Mouse (Mus musculus) left cerebral cortex, postnatal 36 days (tissue): ENCODE data around the gene Kif26b. TPM values are rescaled to one million over a fixed set of nuclear protein-coding genes. Genes with fewer than 3 reads are reported as not detected.

Source experiments
- DNase-seq, 2 experiments: peaks; one replicate each; pipeline ENCODE4 v3.0.0; 2021 to 2022; ENCODE audit warnings: low spot score in 2 of 2, mixed read lengths in 1 of 2
- intact Hi-C: fragments of 180-260 bp; cut with DNase I; formaldehyde crosslinking; loops from one replicate; pipeline ENCODE4 v1.15.1; 2025
- total RNA-seq, 2 experiments: library from RNA; stranded (reverse); gene quantifications; 2 replicates each; pipeline ENCODE4 v1.2.3; 2021

Gene Kif26b
- total RNA-seq, 2 experiments from 2014 or later = 6.6 to 10.7 TPM

DNA sequence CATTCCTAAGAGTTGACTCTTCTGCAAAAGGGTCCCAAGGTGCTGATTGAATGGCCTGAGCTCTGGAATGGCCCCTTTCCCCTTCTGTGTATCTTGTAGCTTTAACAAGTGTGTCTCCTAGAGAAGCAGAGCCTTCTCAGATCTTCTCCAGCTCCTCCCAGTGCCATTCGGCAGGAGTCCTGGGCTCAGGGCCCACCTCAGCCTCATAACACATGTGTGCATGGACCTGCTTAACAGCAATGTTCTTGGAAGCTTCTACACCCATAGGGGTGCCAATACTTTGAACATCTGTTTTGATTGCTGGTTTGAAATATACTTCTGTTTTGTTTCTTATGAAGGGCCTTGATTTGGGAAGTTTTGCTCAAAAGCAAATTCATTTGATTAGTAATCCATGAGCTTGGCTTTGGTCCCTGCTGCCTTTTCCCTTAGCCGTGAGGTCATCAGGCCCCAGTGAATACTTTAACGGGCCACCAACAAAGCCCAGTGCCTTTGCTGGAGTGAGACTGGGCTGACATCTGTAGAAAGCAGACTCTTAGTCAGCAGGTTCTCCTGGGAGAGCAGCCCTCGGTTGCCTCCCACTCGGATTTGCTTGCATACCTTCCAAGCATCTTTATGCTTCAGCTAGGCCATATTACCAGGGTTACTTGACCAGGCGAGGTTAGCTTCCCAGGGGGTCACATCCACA lies 405.2 kb downstream of the Kif26b start:
- DNase-seq = no peak
- intact Hi-C loops = no loop called here

DNA sequence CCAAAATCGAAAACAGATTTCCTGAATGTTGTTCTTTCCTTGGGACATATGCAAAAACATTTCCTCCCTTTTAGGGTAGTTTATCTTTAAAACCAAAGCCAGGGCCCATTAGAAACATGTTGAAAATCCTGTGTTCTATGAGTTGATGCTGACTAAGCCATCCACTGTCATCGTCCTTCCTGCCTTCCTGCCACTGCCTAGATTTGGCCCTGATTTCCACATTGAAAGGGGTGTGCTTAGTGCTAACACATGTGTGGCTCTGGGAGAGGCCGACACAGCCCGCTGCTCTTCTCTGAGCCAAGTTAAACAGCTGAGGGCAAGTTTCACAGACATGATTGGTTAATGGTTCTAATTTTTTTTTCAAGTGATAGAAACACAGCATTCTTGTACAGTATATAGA lies 407.5 kb downstream of the Kif26b start:
- intact Hi-C loops = no loop called here
- no peak for DNase-seq

DNA sequence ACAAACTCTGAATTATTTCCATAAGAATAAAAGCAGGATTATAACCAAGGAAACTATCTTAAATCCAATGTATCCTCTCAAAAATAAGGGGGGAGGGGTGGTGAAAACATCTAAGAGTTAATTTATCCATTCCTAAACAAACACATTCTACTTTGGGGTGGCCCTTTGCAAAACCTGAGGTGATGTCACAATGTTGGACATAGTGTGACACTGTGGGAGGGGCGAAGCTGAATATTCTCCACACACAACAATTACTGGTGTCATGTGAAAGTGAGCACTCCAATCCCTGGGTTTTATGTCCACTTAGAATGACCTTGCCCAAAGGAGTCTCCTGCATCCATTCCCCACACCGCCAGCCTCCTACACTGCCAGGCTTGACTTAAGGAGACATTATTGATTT lies 408.1 kb downstream of the Kif26b start:
- no peak for DNase-seq
- intact Hi-C loops = no loop called here

DNA sequence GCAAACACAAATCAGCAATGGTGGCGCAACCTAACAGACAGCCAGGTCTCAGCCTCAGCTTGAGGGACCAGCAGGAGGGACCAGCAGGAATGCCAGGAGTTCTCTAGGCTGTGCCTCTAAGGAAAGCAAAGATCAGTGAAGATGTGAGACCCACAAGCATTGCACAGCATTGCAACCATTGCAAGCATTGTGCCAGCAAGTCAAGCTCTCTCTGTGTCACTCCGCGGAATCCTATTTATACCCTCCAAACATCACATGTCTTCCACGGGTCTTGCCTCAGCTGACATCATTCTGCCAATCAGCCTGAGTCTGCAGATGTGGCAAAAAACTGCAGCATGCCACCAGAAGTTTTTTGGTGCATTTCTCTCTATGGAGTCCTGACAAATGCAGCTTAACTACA lies 411.4 kb downstream of the Kif26b start:
- intact Hi-C loops = no loop called here
- DNase-seq = no peak

DNA sequence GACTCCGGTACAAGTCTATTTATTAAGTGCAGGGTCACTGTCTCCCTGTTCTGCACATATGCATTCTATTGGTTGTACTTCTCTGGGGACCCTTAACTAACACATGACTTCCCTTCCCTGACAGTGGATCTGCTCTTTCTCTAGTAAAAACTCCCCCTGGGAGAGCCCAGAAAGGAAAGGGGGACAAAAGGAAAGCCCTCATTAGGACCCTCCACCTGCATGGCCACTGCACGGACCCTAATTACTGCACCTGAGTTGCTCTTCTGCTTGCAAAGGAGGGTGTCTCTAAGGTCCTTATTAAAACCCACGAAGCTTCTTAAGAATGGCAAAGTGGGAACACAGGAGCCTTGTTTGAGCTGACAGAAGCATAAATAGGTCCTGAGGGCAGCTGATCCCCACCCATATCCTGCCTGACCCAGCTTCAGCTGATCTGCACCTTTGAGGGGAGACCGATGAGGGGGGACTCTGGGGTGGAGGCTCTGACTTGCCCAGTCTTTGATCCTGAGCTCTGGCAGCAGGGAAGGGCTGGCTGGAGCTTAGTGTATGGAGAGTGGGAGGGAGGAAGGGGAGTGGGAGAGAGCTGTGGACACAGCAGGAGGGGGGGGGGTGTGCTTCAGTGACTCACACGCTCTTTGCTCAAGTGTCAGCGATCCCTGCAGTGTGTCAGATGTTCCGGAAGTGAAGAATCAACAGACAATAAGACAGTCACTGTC lies 413.5 kb downstream of the Kif26b start:
- intact Hi-C loops = no loop called here

DNA sequence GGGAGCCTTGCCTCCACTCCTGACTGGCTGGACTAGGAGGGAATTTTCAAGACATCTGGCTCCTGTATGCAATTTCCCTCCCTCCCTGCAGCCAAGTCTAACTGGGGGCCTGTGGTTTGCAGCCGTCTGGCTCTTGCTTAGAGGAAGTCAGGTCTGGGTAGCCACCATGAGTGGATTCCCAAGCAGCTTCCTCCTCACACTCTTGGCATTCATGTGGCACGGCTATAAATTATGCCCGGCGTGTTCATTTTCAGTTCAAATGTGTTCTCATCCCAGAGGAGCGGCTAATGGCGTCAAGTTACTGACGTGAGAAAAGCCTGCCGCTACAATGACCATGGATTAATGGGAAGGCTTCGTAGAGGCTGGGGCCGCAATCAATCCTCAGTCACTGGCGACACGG lies 424.0 kb downstream of the Kif26b start:
- DNase-seq = no peak
- intact Hi-C loops = no loop called here

More for the DNA sequence above, 413.5 kb downstream of the Kif26b start:
- DNase-seq = no peak

DNA sequence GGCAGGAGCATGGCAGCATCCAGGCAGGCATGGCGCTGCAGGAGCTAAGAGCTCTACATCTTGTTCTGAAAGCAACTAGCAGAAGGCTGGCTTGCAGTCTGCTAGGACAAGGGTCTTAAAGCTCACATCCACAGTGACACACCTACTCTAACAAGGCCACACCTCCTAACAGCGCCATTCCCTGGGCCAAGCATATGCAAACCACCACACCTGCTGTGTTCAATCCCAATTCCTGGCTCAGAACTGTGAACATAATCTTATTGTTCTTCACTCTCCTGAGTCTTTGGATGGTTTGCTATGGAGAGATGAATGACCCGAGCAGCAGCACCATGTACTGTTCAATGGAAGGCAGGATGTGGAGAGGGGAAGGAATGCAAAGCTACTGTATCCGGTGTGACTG lies 429.7 kb downstream of the Kif26b start:
- no peak for DNase-seq
- intact Hi-C loops = no loop called here

DNA sequence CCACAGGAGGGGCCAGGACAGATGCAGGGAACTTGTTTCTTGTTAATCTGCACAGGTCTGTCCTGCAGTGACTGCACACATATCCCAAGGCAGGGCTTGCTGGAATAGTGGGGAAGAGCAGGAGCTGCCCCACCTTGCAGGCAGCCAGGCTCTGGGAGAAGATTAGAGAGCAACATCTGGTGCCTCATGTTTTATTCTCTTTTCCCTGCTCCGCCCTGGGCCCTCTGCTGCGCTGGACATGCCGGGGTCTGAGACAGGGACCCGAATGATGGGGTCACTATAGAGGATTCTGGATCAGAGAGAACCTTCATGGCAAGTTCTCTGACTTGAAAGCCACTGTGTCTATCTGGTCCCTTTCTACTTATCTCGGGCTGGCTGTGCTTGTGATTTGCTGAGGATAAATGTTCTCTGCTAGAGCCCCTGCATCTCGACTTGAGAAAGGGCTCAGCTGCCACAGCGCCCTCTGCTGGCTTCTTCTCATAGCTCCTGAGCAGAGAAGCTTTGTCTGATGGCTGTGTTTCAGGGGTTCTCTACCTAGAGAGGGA lies 431.2 kb downstream of the Kif26b start:
- peak; percentile 69 to 72 for DNase-seq
- intact Hi-C loops = loop anchor here (2.0 to 5.0 kb wide), 2 partner anchors 163 to 431 kb away; partner anchors contain the start of gene Kif26b

DNA sequence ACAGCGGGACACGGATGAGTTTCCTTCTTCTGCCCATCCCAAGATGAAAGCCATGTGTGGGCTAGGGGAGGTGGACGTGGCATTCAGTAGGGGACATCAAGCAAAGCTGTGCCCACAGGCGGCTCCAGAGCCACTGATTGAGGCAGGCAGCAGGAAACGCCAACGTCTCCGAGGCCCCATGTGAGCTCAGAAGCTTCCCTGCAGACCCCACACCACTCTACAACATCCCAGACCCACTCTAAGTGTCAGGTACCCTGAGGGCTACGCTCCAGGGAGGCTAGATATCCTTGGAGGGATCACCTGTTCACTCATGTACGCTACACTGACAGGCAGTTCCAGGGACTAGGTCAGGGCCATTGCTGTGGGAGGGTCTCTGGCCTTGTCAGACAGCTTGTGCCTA lies 432.7 kb downstream of the Kif26b start:
- DNase-seq = no peak
- intact Hi-C loops = loop anchor here (2.0 to 5.0 kb wide), 2 partner anchors 164 to 433 kb away; partner anchors contain the start of gene Kif26b

DNA sequence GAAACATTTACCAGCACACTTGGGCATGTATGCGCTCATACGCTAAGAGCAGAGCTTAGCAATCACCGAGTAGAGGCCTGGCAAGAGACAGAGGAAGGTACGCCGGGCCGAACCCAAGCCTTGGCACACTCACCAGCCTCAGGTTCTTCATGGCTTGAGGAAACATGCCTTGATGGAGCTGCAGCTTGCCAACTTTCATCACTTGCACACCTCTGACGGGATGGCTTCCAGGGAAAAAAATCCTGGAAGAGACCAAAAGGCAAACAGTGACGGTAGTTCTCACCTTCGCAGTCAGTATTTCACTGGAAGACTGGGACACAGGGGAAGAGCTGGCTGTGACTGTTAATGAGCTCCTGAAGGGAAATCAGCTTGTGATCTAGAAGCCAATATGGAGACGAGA lies 443.1 kb downstream of the Kif26b start:
- DNase-seq = no peak
- intact Hi-C loops = no loop called here

DNA sequence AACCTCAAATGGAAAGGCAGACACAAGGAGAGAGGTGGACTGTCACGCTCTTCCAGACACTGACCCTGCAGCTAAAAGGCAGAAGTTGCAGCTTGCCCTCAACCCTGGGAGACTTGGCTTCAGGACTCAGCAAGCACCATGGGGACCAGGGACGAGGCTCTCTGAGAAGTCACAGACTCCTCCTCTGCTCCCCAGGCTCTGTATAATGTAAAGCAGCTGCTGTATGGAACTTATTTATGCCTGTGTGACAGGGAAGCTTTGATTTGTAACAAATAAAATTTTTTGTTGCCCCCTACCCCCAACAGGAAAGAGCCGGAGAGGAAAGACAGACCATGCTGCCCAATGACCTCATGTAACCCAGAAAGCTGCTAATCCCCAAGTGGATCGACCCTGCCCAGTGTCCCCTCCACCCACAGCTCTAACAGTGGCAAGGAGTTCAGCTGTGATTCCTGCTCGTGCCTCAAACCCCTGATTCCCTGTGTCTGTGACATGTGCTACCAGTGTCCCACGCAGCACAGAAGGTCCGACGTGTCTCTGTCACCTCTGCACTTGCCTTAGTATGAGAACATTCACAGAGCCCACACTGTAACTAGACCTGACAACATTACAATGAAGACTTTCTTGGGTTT lies 449.8 kb downstream of the Kif26b start:
- intact Hi-C loops = no loop called here
- DNase-seq = no peak

DNA sequence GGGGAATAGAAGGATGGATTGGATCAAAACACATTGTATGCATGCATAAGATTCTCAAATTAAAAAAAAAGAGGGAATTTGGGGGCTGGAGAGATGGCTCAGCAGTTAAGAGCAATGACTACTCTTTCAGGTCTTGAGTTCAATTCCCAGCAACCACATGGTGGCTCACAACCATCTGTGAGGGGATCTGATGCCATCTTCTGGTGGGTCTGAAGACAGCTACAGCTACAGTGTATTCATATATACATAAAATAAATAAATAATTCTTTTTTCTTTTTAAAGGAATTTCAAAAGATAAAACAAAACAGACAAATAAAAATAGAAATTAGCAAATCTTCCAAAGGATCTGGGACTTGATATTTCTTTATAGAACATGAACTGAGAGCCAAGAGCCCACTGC lies 451.3 kb downstream of the Kif26b start:
- no peak for DNase-seq
- intact Hi-C loops = no loop called here

DNA sequence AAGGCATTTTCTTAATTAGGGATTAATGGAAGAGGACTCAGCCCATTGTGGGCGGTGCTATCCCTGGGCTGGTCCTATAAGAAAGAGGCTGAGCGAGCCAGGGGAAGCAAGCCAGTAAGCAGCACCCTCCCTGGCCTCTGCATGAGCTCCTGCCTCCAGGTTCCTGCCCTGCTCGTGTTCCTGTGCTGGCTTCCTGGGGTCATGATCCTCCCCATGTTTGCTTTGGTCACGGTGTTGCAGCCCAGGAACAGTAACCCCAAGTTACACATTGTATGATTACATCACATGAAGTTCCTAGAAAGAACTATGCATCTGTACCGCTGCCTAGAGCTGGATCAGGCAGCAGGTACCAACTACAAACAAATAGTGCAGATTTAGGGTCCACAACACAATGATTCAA lies 452.7 kb downstream of the Kif26b start:
- intact Hi-C loops = no loop called here
- DNase-seq = no peak

DNA sequence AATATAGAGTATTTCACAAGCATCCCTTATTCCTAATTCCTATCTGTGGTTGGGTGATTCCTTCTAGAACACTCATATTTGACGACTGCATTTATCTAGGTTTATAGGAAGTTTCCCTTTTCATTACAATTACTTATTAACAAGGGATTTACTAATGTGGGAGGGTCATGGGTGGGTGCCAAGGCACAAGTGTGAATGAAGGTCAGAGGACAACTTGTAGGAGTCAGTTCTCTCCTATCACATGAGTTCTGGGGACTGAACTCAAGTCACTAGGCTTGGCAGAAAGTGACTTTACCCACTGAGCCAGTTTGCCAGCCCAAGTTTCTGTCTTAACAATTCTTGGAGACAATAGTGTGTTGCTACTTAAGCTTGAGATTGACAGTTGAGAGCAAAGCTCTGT lies 459.3 kb downstream of the Kif26b start:
- DNase-seq = no peak
- intact Hi-C loops = no loop called here

Other genes with a start within 250 kb of the Kif26b start
- 10 to 100 TPM; 31.1 to 33.9 TPM for gene Cox20, start 210.0 kb upstream of the Kif26b start, total RNA-seq
- 100 to 1,000 TPM; 321 to 436 TPM for gene Hnrnpu, start 191.3 kb upstream of the Kif26b start, total RNA-seq
- 10 to 100 TPM; 11.6 to 12.5 TPM for gene Efcab2, start 123.0 kb upstream of the Kif26b start, total RNA-seq